Mouse (Mus musculus): Measurements from ENCODE around the gene Fkbp11. TPM values are rescaled to one million over a fixed set of nuclear protein-coding genes. Genes with fewer than 3 reads are reported as not detected.

Fkbp11 gene
- total and polyA plus RNA-seq, 2 experiments from 2014 or later, result 6.6 to 10.6 TPM

DNA sequence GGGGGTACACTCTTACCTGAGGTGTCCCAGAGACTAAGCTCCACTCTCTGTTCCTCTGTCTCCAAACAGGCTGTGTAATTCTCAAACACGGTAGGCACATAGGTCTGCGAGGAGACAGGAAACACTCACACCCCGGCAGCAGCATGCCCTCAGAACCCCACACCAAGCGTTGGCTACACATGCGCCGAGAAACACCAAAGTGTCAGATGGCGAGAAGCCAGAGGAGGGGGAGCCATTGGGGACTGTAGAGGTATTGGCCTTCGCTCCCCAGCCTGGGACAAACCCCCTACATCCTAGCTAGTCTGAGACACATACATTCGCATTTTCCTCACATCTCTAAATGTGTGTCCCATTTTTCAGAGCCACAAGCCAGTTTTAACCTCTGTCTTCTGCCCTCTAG lies 51.5 kb downstream of the Fkbp11 start:
- H3K27ac ChIP-seq, result no peak overlapping the region
- DNase-seq (ENCODE audit: low spot score) (peak; percentile 62), ATAC-seq (no peak)
- no peak for TF ChIP-seq CTCF (IDR thresholded peaks at IDR 0.05; ENCODE audit: low read depth)
- H3K4me3 ChIP-seq (ENCODE audit: low read length), result peak overlapping the region; percentile 58
- peaks cover 10% of the 10 kb centered on the region for H3K4me1 ChIP-seq (ENCODE audit: insufficient read depth, low read length)
- H3K27me3 ChIP-seq (ENCODE audit: insufficient read depth, low read length), result no peaks in the 10 kb centered on the region
- 2% methylated on average over 9 of the region's 9 CpGs for WGBS
- peak overlapping the region; percentile 98 for H3K4me2 ChIP-seq (ENCODE audit: low read depth, low read length)
- H3K9me3 ChIP-seq (ENCODE audit: low read length), result no peaks in the 10 kb centered on the region
- H3K9ac ChIP-seq (replicated peaks; ENCODE audit: low read length), result peak overlapping the region; percentile 61
- H3K36me3 ChIP-seq (ENCODE audit: insufficient read depth, low read length), result no peaks in the 10 kb centered on the region

DNA sequence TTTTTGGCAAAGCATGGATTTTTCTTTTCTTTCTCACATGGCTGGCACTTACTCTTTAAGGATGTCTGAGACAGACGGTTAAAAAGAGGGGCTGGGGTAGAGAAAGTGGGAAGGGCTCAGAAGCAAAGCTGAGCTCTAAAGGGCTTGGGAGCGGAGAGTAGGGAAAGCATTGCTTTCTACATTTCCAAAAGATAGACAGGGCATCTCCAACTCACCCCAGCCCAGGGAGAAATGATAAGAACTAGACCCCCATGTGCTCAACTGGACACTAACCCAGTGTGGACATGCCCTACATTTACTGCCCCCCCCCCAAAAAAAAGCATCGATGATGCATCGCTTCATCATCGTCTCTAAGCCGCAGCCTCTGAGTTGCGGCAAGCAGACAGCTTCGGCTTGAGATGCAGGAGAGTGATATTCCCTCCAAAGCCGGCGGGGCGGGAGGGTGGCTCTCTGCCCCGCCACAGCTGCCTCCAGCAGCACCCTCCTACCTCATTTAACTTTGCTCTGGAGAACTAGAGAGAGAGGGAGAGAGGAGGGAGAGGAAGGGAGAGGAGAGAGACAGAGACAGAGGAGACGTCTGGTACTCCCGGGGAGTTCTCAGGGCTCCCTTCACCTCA lies 52.3 kb downstream of the Fkbp11 start:
- H3K4me2 ChIP-seq (ENCODE audit: low read depth, low read length), result peak overlapping the region; percentile 98
- H3K27me3 ChIP-seq (ENCODE audit: insufficient read depth, low read length), result no peaks in the 10 kb centered on the region
- H3K4me3 ChIP-seq (ENCODE audit: low read length), result peak overlapping the region; percentile 58
- 2% methylated on average over 14 of the region's 14 CpGs for WGBS
- H3K27ac ChIP-seq, result peak overlapping the region; percentile 64
- peak; percentile 24 for DNase-seq (ENCODE audit: low spot score)
- ATAC-seq, result no peak
- TF ChIP-seq CTCF (IDR thresholded peaks at IDR 0.05; ENCODE audit: low read depth), result no peak
- H3K36me3 ChIP-seq (ENCODE audit: insufficient read depth, low read length), result no peaks in the 10 kb centered on the region
- peaks cover 10% of the 10 kb centered on the region for H3K4me1 ChIP-seq (ENCODE audit: insufficient read depth, low read length)
- no peaks in the 10 kb centered on the region for H3K9me3 ChIP-seq (ENCODE audit: low read length)
- peak overlapping the region; percentile 61 for H3K9ac ChIP-seq (replicated peaks; ENCODE audit: low read length)

DNA sequence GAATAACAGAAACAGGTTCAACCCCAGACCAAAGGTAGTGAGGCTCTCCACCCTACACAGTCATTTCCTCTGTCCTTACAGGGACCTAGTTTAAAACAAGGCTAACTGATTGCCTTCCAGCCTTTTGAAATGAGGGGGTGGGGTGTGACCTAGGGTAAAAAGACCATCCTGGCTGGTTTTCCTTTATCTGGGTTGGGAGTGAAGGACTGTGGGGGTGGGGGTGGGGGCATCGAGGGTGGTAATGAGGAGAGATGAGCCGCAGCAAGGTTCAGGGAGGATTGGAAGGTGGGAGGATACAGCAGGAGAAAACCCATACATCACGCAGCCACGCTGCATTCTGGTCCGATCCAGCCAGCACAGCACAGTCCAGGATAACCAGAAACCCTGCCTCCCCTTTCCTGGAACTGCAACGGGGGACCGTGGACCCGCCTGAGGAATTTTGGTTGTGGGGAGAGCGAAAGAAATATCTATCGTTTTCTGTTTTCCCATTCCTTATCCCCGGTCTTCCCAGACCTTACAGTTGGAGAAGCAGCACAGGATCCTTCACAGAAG lies 52.9 kb downstream of the Fkbp11 start:
- Histone ChIP-seq H3K27ac (peak overlapping the region; percentile 64), H3K9me3 (ENCODE audit: low read length) (no peaks in the 10 kb centered on the region), H3K4me2 (ENCODE audit: low read depth, low read length) (peak overlapping the region; percentile 98), H3K4me1 (ENCODE audit: insufficient read depth, low read length) (peaks cover 10% of the 10 kb centered on the region), H3K4me3 (ENCODE audit: low read length) (peak overlapping the region; percentile 58), H3K27me3 (ENCODE audit: insufficient read depth, low read length) (no peaks in the 10 kb centered on the region), H3K9ac (replicated peaks; ENCODE audit: low read length) (peak overlapping the region; percentile 61), H3K36me3 (ENCODE audit: insufficient read depth, low read length) (no peaks in the 10 kb centered on the region)
- peak; percentile 10 for DNase-seq (ENCODE audit: low spot score)
- ATAC-seq, result peak; percentile 45
- TF ChIP-seq CTCF (IDR thresholded peaks at IDR 0.05; ENCODE audit: low read depth), result no peak
- 5% methylated on average over 11 of the region's 11 CpGs for WGBS

Other genes starting within 250 kb of the Fkbp11 start
- gene Lalba, start 245.5 kb downstream of the Fkbp11 start, total RNA-seq (2014; rRNA removed), result not detected in 2 replicates
- gene Lalba, start 245.5 kb downstream of the Fkbp11 start, polyA plus RNA-seq (2015; fragmentation: Nextera tagmentation; extraction: Ambion mirVana), result not detected in 2 replicates
- gene Olfr279, start 235.8 kb downstream of the Fkbp11 start, total RNA-seq (2014; rRNA removed), result not detected in 2 replicates
- not detected in 2 replicates for gene Olfr279, start 235.8 kb downstream of the Fkbp11 start, polyA plus RNA-seq (2015; fragmentation: Nextera tagmentation; extraction: Ambion mirVana)
- 53.3 and 69.6 TPM in 2 replicates for gene Kansl2, start 193.9 kb downstream of the Fkbp11 start, total RNA-seq (2014; rRNA removed)
- gene Kansl2, start 193.9 kb downstream of the Fkbp11 start, polyA plus RNA-seq (2015; fragmentation: Nextera tagmentation; extraction: Ambion mirVana), result 95.1 and 96.8 TPM in 2 replicates
- gene Ccnt1, start 157.3 kb downstream of the Fkbp11 start, total RNA-seq (2014; rRNA removed), result 31.2 and 42.4 TPM in 2 replicates
- gene Ccnt1, start 157.3 kb downstream of the Fkbp11 start, polyA plus RNA-seq (2015; fragmentation: Nextera tagmentation; extraction: Ambion mirVana), result 42.7 and 42.9 TPM in 2 replicates
- not detected in 2 replicates for gene 4930415O20Rik, start 157.2 kb downstream of the Fkbp11 start, total RNA-seq (2014; rRNA removed)
- gene 4930415O20Rik, start 157.2 kb downstream of the Fkbp11 start, polyA plus RNA-seq (2015; fragmentation: Nextera tagmentation; extraction: Ambion mirVana), result not detected in 2 replicates
- 35.1 and 43.2 TPM in 2 replicates for gene Adcy6, start 118.1 kb downstream of the Fkbp11 start, total RNA-seq (2014; rRNA removed)
- 5.8 and 6.2 TPM in 2 replicates for gene Adcy6, start 118.1 kb downstream of the Fkbp11 start, polyA plus RNA-seq (2015; fragmentation: Nextera tagmentation; extraction: Ambion mirVana)
- 166 and 183 TPM in 2 replicates for gene Cacnb3, start 97.4 kb downstream of the Fkbp11 start, total RNA-seq (2014; rRNA removed)
- 75.0 and 83.1 TPM in 2 replicates for gene Cacnb3, start 97.4 kb downstream of the Fkbp11 start, polyA plus RNA-seq (2015; fragmentation: Nextera tagmentation; extraction: Ambion mirVana)
- 52.9 and 68.7 TPM in 2 replicates for gene Ddx23, start 65.3 kb downstream of the Fkbp11 start, total RNA-seq (2014; rRNA removed)
- 20.1 and 23.4 TPM in 2 replicates for gene Ddx23, start 65.3 kb downstream of the Fkbp11 start, polyA plus RNA-seq (2015; fragmentation: Nextera tagmentation; extraction: Ambion mirVana)
- gene Rnd1, start 50.7 kb downstream of the Fkbp11 start, total RNA-seq (2014; rRNA removed), result 22.3 and 26.7 TPM in 2 replicates
- gene Rnd1, start 50.7 kb downstream of the Fkbp11 start, polyA plus RNA-seq (2015; fragmentation: Nextera tagmentation; extraction: Ambion mirVana), result 16.2 and 16.3 TPM in 2 replicates
- 2.6 and 3.7 TPM in 2 replicates for gene Ccdc65, start 20.0 kb downstream of the Fkbp11 start, total RNA-seq (2014; rRNA removed)
- gene Ccdc65, start 20.0 kb downstream of the Fkbp11 start, polyA plus RNA-seq (2015; fragmentation: Nextera tagmentation; extraction: Ambion mirVana), result 7.7 and 10.4 TPM in 2 replicates
- 127 TPM in 2 replicates for gene Arf3, start 35.0 kb upstream of the Fkbp11 start, total RNA-seq (2014; rRNA removed)
- 80.7 and 92.9 TPM in 2 replicates for gene Arf3, start 35.0 kb upstream of the Fkbp11 start, polyA plus RNA-seq (2015; fragmentation: Nextera tagmentation; extraction: Ambion mirVana)
- 1.4 and 4.5 TPM in 2 replicates for gene Wnt10b, start 50.0 kb upstream of the Fkbp11 start, total RNA-seq (2014; rRNA removed)
- gene Wnt10b, start 50.0 kb upstream of the Fkbp11 start, polyA plus RNA-seq (2015; fragmentation: Nextera tagmentation; extraction: Ambion mirVana), result 0.29 TPM in 1 of 2 replicates, not detected in the other
- 0.05 TPM in 1 of 2 replicates, not detected in the other for gene Wnt1, start 61.7 kb upstream of the Fkbp11 start, total RNA-seq (2014; rRNA removed)
- gene Wnt1, start 61.7 kb upstream of the Fkbp11 start, polyA plus RNA-seq (2015; fragmentation: Nextera tagmentation; extraction: Ambion mirVana), result 0.52 and 0.59 TPM in 2 replicates
- 2.7 and 6.5 TPM in 2 replicates for gene Ddn, start 81.3 kb upstream of the Fkbp11 start, total RNA-seq (2014; rRNA removed)
- 0.45 and 0.64 TPM in 2 replicates for gene Ddn, start 81.3 kb upstream of the Fkbp11 start, polyA plus RNA-seq (2015; fragmentation: Nextera tagmentation; extraction: Ambion mirVana)
- gene Prkag1, start 103.3 kb upstream of the Fkbp11 start, total RNA-seq (2014; rRNA removed), result 62.4 and 99.4 TPM in 2 replicates
- gene Prkag1, start 103.3 kb upstream of the Fkbp11 start, polyA plus RNA-seq (2015; fragmentation: Nextera tagmentation; extraction: Ambion mirVana), result 61.1 and 62.3 TPM in 2 replicates
- gene Kmt2d, start 143.0 kb upstream of the Fkbp11 start, total RNA-seq (2014; rRNA removed), result 27.7 and 37.8 TPM in 2 replicates
- 7.4 and 7.6 TPM in 2 replicates for gene Kmt2d, start 143.0 kb upstream of the Fkbp11 start, polyA plus RNA-seq (2015; fragmentation: Nextera tagmentation; extraction: Ambion mirVana)
- 5.8 and 10.2 TPM in 2 replicates for gene Rhebl1, start 166.3 kb upstream of the Fkbp11 start, total RNA-seq (2014; rRNA removed)
- 25.7 and 26.7 TPM in 2 replicates for gene Rhebl1, start 166.3 kb upstream of the Fkbp11 start, polyA plus RNA-seq (2015; fragmentation: Nextera tagmentation; extraction: Ambion mirVana)
- gene Dhh, start 170.3 kb upstream of the Fkbp11 start, total RNA-seq (2014; rRNA removed), result 0.29 and 0.68 TPM in 2 replicates
- 0.85 and 1.0 TPM in 2 replicates for gene Dhh, start 170.3 kb upstream of the Fkbp11 start, polyA plus RNA-seq (2015; fragmentation: Nextera tagmentation; extraction: Ambion mirVana)
- gene Lmbr1l, start 190.0 kb upstream of the Fkbp11 start, total RNA-seq (2014; rRNA removed), result 28.7 and 51.0 TPM in 2 replicates
- 20.0 and 20.9 TPM in 2 replicates for gene Lmbr1l, start 190.0 kb upstream of the Fkbp11 start, polyA plus RNA-seq (2015; fragmentation: Nextera tagmentation; extraction: Ambion mirVana)
- gene Tuba1b, start 206.4 kb upstream of the Fkbp11 start, total RNA-seq (2014; rRNA removed), result 3,512 and 3,813 TPM in 2 replicates
- 1,613 and 1,711 TPM in 2 replicates for gene Tuba1b, start 206.4 kb upstream of the Fkbp11 start, polyA plus RNA-seq (2015; fragmentation: Nextera tagmentation; extraction: Ambion mirVana)
- gene Gm49450, start 225.4 kb upstream of the Fkbp11 start, total RNA-seq (2014; rRNA removed), result 1,661 and 1,767 TPM in 2 replicates
- not detected in 2 replicates for gene Gm49450, start 225.4 kb upstream of the Fkbp11 start, polyA plus RNA-seq (2015; fragmentation: Nextera tagmentation; extraction: Ambion mirVana)
- 18,723 and 19,179 TPM in 2 replicates for gene Tuba1a, start 225.5 kb upstream of the Fkbp11 start, total RNA-seq (2014; rRNA removed)
- gene Tuba1a, start 225.5 kb upstream of the Fkbp11 start, polyA plus RNA-seq (2015; fragmentation: Nextera tagmentation; extraction: Ambion mirVana), result 11,647 and 12,500 TPM in 2 replicates

All from hindbrain, postnatal 0 days (tissue).